Mouse (Mus musculus) cerebellum, adult 2 months (tissue): ENCODE measurements around the gene Pon3. TPM values are rescaled to one million over a fixed set of nuclear protein-coding genes. Genes with fewer than 3 reads are reported as not detected.

Source experiments
- DNase-seq, 2 experiments: peaks; one replicate each; pipeline ENCODE4 v3.0.0; 2021
- H3K27ac ChIP-seq: fragments of 200-500 bp; 2 replicates; pipeline ENCODE4 v1.5.1; 2012; ENCODE audit warnings: low read length, control low read depth, inconsistent platforms; ENCODE audit not compliant: insufficient read depth
- H3K27me3 ChIP-seq: fragments of 200-500 bp; 2 replicates; pipeline ENCODE4 v1.6.1; 2012; ENCODE audit warnings: inconsistent platforms, mild to moderate bottlenecking, low read length, moderate library complexity; ENCODE audit not compliant: control insufficient read depth, insufficient read depth
- H3K4me1 ChIP-seq: fragments of 200-500 bp; 2 replicates; pipeline ENCODE4 v1.6.1; 2011; ENCODE audit warnings: low read length; ENCODE audit not compliant: control insufficient read depth, insufficient read depth
- H3K4me3 ChIP-seq: fragments of 200-500 bp; replicated peaks from 2 replicates; pipeline ENCODE3; 2011; ENCODE audit warnings: mild to moderate bottlenecking, low read depth, low read length, control low read depth; ENCODE audit not compliant: insufficient read depth
- CTCF ChIP-seq: fragments of 200-500 bp; IDR thresholded peaks from 2 replicates; pipeline ENCODE4 v1.5.1; 2011; ENCODE audit warnings: low read depth, mild to moderate bottlenecking, control low read depth, low read length, moderate library complexity, borderline replicate concordance; ENCODE audit not compliant: insufficient read depth
- POLR2A ChIP-seq: fragments of 200-500 bp; IDR thresholded peaks from 2 replicates; pipeline ENCODE4 v1.6.1; 2011; ENCODE audit warnings: low read length, control low read depth, borderline replicate concordance; ENCODE audit not compliant: insufficient read depth
- WGBS: fragments of 180-500 bp; shearing (Covaris S2); methylation state at CpG from one replicate; pipeline ENCODE4 v1.1.7; 2018; 5-methylcytosine and 5-hydroxymethylcytosine counted together
- polyA plus RNA-seq: library from polyadenylated mRNA; depleted of rRNA; stranded (reverse); fragments of >200 nt; gene quantifications from 2 replicates; pipeline ENCODE4 v1.2.3, GENCODE M21; 2012

The Pon3 gene
- polyA plus RNA-seq, 1 experiment, result 1.7 TPM

DNA sequence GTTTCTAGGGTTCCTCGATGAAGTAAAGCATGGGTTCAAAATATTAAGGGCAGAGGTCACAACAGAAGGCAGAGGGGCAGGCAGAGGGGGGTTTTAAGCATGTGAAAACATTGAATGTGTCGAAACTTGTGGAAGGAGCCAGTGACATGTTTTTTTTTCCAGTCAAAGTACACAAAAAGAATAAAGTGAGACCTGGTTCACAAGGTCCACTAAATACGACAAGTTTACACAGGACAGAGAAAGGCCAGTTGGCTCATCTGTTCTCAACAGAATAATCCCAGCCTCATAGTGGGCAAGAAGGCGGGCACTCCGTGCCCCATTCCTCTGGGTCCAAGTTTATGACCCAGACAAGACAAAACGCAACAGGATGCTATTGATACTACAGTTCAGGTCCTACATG, 67.1 kb downstream of the Pon3 start:
- Histone ChIP-seq H3K4me1 (no peaks in the 10 kb centered on the region), H3K27ac (no peak overlapping the region), H3K27me3 (no peaks in the 10 kb centered on the region), H3K4me3 (no peak overlapping the region)
- 81% methylated on average over 6 of the region's 6 CpGs for whole genome bisulfite sequencing
- DNase-seq, result no peak
- TF ChIP-seq CTCF, result no peak
- TF ChIP-seq POLR2A, result no peak

DNA sequence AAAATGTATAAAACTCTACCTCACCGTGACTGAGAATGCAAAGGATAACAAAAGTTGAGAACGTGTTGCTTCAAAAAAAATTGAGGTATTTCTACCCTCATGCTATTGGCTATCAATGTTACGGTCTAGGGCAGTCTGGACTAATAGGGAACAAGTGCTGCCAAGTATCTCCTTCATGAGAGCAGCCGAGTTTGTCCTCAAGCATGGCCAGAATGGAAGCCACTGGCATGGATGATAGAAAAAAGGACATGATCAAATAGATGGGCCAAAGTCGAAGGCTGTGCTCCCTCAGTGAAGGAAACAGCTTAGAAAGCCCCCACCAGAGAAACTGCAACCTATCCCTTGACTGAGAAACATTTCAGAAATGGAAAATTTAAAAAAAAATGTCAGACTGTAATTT, 68.0 kb downstream of the Pon3 start:
- DNase-seq, result no peak
- no peaks in the 10 kb centered on the region for H3K27me3 ChIP-seq
- TF ChIP-seq POLR2A, result no peak
- 73% methylated on average over 5 of the region's 5 CpGs for WGBS
- no peaks in the 10 kb centered on the region for H3K4me1 ChIP-seq
- no peak overlapping the region for H3K4me3 ChIP-seq
- no peak overlapping the region for H3K27ac ChIP-seq

DNA sequence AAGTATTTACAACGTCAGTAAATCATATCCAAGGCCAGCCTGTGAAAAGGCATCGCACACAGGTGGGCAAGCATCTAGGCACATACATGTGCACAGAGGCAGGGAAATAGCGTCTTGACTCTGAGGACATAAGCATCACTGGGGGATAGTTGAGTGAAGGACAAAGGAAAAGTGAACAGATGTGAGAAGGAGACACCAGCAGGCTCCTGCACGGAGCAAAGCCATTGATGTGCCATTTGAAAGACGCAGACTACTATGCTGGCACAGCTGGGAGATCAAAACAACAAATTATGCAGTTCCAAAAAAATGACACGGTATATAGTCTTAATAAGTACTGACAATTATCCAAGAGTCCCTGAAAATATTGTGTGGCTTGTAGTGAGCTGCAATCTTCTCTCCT, 68.5 kb downstream of the Pon3 start:
- no peak overlapping the region for H3K27ac ChIP-seq
- no peak overlapping the region for H3K4me3 ChIP-seq
- no peak for TF ChIP-seq POLR2A
- TF ChIP-seq CTCF, result no peak
- no peaks in the 10 kb centered on the region for H3K27me3 ChIP-seq
- 73% methylated on average over 6 of the region's 6 CpGs for WGBS
- DNase-seq, result no peak
- H3K4me1 ChIP-seq, result no peaks in the 10 kb centered on the region

DNA sequence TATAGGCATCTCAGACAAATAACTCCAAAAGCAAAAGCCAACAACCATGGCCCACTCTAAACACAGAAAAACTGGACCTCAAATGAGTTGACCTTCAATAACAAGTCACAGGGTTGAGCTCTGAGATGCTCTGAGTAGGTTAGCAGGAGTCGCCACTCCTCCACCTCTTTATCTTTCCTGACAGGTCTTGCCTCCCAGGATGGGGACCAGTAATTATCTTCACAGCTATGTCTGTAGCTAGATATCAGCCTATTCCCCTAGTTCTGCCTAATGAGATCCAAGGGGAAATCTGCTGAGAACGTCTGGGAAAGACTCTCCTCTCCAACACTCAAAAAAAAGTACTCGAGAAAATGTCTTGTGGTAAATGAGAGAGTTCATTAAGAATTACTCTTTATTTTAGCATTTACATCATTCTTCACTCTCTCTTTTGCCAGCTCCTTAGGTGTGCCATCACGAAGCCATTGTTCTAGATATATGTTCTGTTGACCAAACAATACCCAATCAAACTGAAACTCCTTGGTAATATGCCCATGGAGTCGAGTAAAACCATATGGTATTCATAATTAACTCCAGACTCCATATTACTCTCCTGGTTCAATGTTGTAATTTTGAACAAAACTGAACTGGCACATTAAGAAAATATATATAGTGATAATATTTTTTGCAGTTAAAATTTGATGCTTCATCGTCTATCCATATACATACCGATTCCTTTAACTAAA, 69.7 kb downstream of the Pon3 start:
- Histone ChIP-seq H3K4me1 (no peaks in the 10 kb centered on the region), H3K27ac (no peak overlapping the region), H3K4me3 (no peak overlapping the region), H3K27me3 (no peaks in the 10 kb centered on the region)
- WGBS, result 88% methylated on average over 7 of the region's 7 CpGs
- no peak for DNase-seq
- TF ChIP-seq POLR2A (no peak), CTCF (no peak)

DNA sequence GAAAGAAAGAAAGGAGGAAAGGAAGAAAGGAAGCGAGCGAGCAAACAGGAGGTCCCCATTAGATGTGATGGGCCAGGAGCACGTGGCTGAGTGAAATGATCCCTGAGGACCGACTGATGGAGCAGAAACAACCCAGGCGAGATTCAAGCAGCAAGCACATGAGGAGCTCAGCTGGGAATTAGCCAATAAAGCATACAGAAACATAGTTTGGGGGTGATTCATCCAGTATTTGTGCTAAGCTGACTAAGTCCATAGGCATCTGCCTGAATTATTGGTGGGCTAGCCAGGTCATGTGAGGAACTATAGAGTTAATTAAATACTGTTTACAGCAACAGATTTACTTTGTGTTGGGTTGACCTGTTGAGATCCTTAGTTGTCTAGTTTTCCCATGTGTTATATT, 75.4 kb downstream of the Pon3 start:
- no peaks in the 10 kb centered on the region for H3K4me1 ChIP-seq
- DNase-seq, result no peak
- 76% methylated on average over 5 of the region's 5 CpGs for WGBS
- H3K27me3 ChIP-seq, result no peaks in the 10 kb centered on the region
- no peak overlapping the region for H3K27ac ChIP-seq
- no peak for TF ChIP-seq POLR2A
- TF ChIP-seq CTCF, result no peak
- no peak overlapping the region for H3K4me3 ChIP-seq

DNA sequence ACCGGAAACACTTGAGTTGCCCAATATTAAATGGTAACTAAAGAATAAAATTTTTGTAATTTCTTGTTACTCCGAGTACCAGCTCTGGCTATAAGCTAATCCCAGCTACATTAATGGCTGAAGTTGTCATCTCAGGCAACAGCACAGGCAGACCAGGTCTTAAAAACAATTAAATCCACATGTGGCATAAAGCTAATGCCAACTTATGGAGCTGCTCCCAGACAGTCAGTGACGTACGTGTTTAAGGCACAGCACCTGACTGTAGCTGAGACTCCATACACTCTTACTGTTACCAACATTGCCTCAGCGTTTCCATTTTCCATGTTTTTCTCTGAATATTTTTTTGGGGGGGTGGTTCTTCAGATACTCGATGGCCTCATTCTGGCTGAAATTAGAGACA, 76.9 kb downstream of the Pon3 start:
- no peak for TF ChIP-seq CTCF
- no peak for TF ChIP-seq POLR2A
- H3K4me1 ChIP-seq, result no peaks in the 10 kb centered on the region
- WGBS, result 84% methylated on average over 6 of the region's 6 CpGs
- no peak overlapping the region for H3K27ac ChIP-seq
- H3K27me3 ChIP-seq, result no peaks in the 10 kb centered on the region
- DNase-seq, result no peak
- no peak overlapping the region for H3K4me3 ChIP-seq

DNA sequence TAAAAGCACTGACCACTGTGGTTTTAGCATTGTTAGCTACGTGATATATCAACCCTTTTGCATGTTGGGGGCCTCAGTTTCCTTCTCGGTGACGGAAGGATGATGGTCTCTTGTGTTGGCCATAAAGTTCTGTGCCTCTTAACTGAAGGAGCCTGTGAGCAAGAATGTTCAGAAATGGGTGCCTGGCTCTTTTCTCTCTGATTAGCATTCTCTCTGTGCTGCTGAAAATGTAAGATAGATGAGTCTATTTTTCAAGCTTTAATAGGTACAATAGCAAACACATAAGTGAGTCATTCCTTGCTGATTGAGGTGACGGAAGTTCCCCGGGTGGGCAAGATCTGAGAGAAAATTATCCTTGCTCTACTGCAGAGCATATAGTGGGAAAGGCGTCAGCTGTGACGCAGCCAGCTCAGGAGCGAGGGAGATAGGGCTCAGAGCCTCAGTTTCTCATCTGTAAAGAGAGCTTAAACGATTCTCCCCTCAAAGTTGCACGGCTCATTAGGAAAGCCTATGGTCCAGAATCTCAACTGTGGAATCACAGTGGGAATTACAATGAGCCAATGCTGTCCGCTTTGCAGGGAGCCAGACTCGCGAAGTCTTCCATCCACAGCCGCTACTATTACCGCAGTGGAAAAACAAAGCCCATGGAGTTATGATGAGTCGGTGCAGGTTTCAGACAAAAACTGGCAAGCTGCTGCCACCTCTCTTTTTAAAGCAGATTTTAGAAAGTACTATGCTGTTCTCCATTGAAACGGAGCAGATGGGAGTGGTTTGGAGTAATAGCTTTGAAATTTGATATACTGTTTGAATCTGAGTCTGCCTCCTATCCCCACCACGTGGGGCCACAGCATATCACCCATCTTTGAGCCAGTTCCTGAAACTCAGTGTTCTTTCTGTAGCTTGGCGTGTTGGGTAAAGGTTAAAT, 77.9 kb downstream of the Pon3 start:
- DNase-seq, result no peak
- Histone ChIP-seq H3K4me1 (no peaks in the 10 kb centered on the region), H3K27ac (no peak overlapping the region), H3K27me3 (no peaks in the 10 kb centered on the region), H3K4me3 (no peak overlapping the region)
- WGBS, result 15% methylated on average over 19 of the region's 19 CpGs
- TF ChIP-seq CTCF (no peak), POLR2A (no peak)
